Mouse (Mus musculus) forebrain, embryonic 10.5 days (tissue): Measurements from ENCODE around the gene Shc1. TPM values are rescaled to one million over a fixed set of nuclear protein-coding genes. Genes with fewer than 3 reads are reported as not detected.
A peak's percentile ranks its signal among the peaks of the same experiment; 100 is the strongest.

Experiments
- DNase-seq: peaks from one replicate; pipeline ENCODE4 v3.0.0-alpha.2; 2017; ENCODE audit warnings: low spot score; ENCODE audit errors: extremely low spot score
- H3K27ac ChIP-seq: fragments of 300-500 bp; sonication (generic); 2 replicates; pipeline ENCODE4 v1.5.1; 2016; ENCODE audit warnings: mild to moderate bottlenecking
- H3K27me3 ChIP-seq: fragments of 300-500 bp; sonication (generic); 2 replicates; pipeline ENCODE4 v1.6.1; 2016; ENCODE audit warnings: mild to moderate bottlenecking; ENCODE audit not compliant: poor library complexity, severe bottlenecking
- H3K36me3 ChIP-seq: fragments of 300-500 bp; sonication (generic); replicated peaks from 2 replicates; pipeline ENCODE4 v1.6.1; 2016; ENCODE audit warnings: mild to moderate bottlenecking, moderate library complexity
- H3K4me1 ChIP-seq: fragments of 300-500 bp; sonication (generic); 2 replicates; pipeline ENCODE4 v1.6.1; 2016
- H3K4me3 ChIP-seq: fragments of 300-500 bp; sonication (generic); 2 replicates; pipeline ENCODE4 v1.5.1; 2016; ENCODE audit warnings: mild to moderate bottlenecking, moderate library complexity
- H3K9me3 ChIP-seq: fragments of 300-500 bp; sonication (generic); 2 replicates; pipeline ENCODE4 v1.6.1; 2016; ENCODE audit warnings: mild to moderate bottlenecking, moderate library complexity
- WGBS: fragments of 180-500 bp; shearing (Covaris S2); methylation state at CpG from one replicate; pipeline ENCODE4 v1.1.7; 2016; 5-methylcytosine and 5-hydroxymethylcytosine counted together
- polyA plus RNA-seq: library from polyadenylated mRNA; unstranded; fragments of >200 nt; fragmentation: Nextera tagmentation; extraction: Ambion mirVana; gene quantifications from 2 replicates; pipeline ENCODE4 v1.2.1, GENCODE M21; 2016

Gene Shc1
- polyA plus RNA-seq, 1 experiment from 2014 or later, result 49.4 TPM

- peak; percentile 98 for DNase-seq
- H3K9me3 ChIP-seq, result no peaks in the 10 kb centered on the region
- peak overlapping the region; percentile 75 for H3K4me3 ChIP-seq
- H3K4me1 ChIP-seq, result peaks cover 78% of the 10 kb centered on the region
- peaks cover 42% of the 10 kb centered on the region for H3K27me3 ChIP-seq
- no peaks in the 10 kb centered on the region for H3K36me3 ChIP-seq
- peak overlapping the region; percentile 90 for H3K27ac ChIP-seq
- WGBS, result under 1% methylated on average over 15 of the region's 15 CpGs
Measured at GRCm38 (mm10) chr3:89393605-89394004, 24.6 kb upstream of the Shc1 start.

GRCm38 (mm10) chr3:89394006-89394893, 24.0 kb upstream of the Shc1 start, which contains the start of gene Zbtb7b:
Zbtb7b (minus strand) TSS chr3:89394776.
- H3K36me3 ChIP-seq, result no peaks in the 10 kb centered on the region
- H3K9me3 ChIP-seq, result no peaks in the 10 kb centered on the region
- WGBS, result under 1% methylated on average over 42 of the region's 42 CpGs
- H3K4me1 ChIP-seq, result peaks cover 75% of the 10 kb centered on the region
- H3K27ac ChIP-seq, result peak within 1 kb of the TSS; percentile 90
- DNase-seq, result no peak
- peaks cover 42% of the 10 kb centered on the region for H3K27me3 ChIP-seq
- H3K4me3 ChIP-seq, result peak within 1 kb of the TSS; percentile 75

- under 1% methylated on average over 12 of the region's 12 CpGs for WGBS
- Histone ChIP-seq H3K27ac (peak overlapping the region; percentile 90), H3K27me3 (peaks cover 41% of the 10 kb centered on the region), H3K9me3 (no peaks in the 10 kb centered on the region), H3K4me1 (peaks cover 71% of the 10 kb centered on the region), H3K4me3 (peak overlapping the region; percentile 75), H3K36me3 (0 out of 2 replicates have a peak, but pooled peaks cover 2% of the 10 kb centered on the region)
- DNase-seq, result peak; percentile 87
Measured at GRCm38 (mm10) chr3:89394894-89395256, 23.4 kb upstream of the Shc1 start.

GRCm38 (mm10) chr3:89395419-89395805, 22.8 kb upstream of the Shc1 start:
- H3K4me3 ChIP-seq, result peak overlapping the region; percentile 75
- peak overlapping the region; percentile 90 for H3K27ac ChIP-seq
- no peak for DNase-seq
- 0 out of 2 replicates have a peak, but pooled peaks cover 8% of the 10 kb centered on the region for H3K36me3 ChIP-seq
- WGBS, result under 1% methylated on average over 10 of the region's 10 CpGs
- peaks cover 35% of the 10 kb centered on the region for H3K27me3 ChIP-seq
- no peaks in the 10 kb centered on the region for H3K9me3 ChIP-seq
- peaks cover 66% of the 10 kb centered on the region for H3K4me1 ChIP-seq

GRCm38 (mm10) chr3:89395806-89396653, 22.2 kb upstream of the Shc1 start:
- H3K36me3 ChIP-seq, result peaks cover 8% of the 10 kb centered on the region; the same call in 1 of the 2 replicates
- H3K27me3 ChIP-seq, result peaks cover 29% of the 10 kb centered on the region
- WGBS, result under 1% methylated on average over 40 of the region's 44 CpGs
- peak overlapping the region; percentile 75 for H3K4me3 ChIP-seq
- peak overlapping the region; percentile 90 for H3K27ac ChIP-seq
- H3K4me1 ChIP-seq, result peaks cover 60% of the 10 kb centered on the region
- H3K9me3 ChIP-seq, result no peaks in the 10 kb centered on the region
- DNase-seq, result peak; percentile 77

- H3K9me3 ChIP-seq, result no peaks in the 10 kb centered on the region
- H3K27me3 ChIP-seq, result peaks cover 23% of the 10 kb centered on the region
- H3K4me1 ChIP-seq, result peaks cover 54% of the 10 kb centered on the region
- peaks cover 14% of the 10 kb centered on the region for H3K36me3 ChIP-seq
- H3K27ac ChIP-seq, result peak overlapping the region; percentile 90
- WGBS, result 3% methylated on average over 4 of the region's 4 CpGs
- DNase-seq, result no peak
- H3K4me3 ChIP-seq, result peak overlapping the region; percentile 75
Measured at GRCm38 (mm10) chr3:89396654-89397005, 21.6 kb upstream of the Shc1 start.

- H3K27me3 ChIP-seq, result no peaks in the 10 kb centered on the region
- no peak overlapping the region for H3K27ac ChIP-seq
- H3K36me3 ChIP-seq, result peaks cover 53% of the 10 kb centered on the region
- no peaks in the 10 kb centered on the region for H3K9me3 ChIP-seq
- no peak overlapping the region for H3K4me3 ChIP-seq
- DNase-seq, result no peak
- peaks cover 7% of the 10 kb centered on the region for H3K4me1 ChIP-seq
- WGBS, result 89% methylated on average over 7 of the region's 7 CpGs
Measured at GRCm38 (mm10) chr3:89401329-89401728, 16.9 kb upstream of the Shc1 start.

- H3K36me3 ChIP-seq, result peaks cover 62% of the 10 kb centered on the region
Measured at GRCm38 (mm10) chr3:89402693-89403092, 15.6 kb upstream of the Shc1 start, which contains the start of gene Lenep. Lenep (minus strand) TSS chr3:89402793.

GRCm38 (mm10) chr3:89406887-89407286, 11.4 kb upstream of the Shc1 start:
- peaks cover 58% of the 10 kb centered on the region for H3K36me3 ChIP-seq
- 92% methylated on average over 6 of the region's 6 CpGs for WGBS
- H3K4me3 ChIP-seq, result no peak overlapping the region
- no peak for DNase-seq
- no peak overlapping the region for H3K27ac ChIP-seq
- peaks cover 10% of the 10 kb centered on the region for H3K4me1 ChIP-seq
- no peaks in the 10 kb centered on the region for H3K27me3 ChIP-seq
- H3K9me3 ChIP-seq, result no peaks in the 10 kb centered on the region

More at GRCm38 (mm10) chr3:89402693-89403092, 15.6 kb upstream of the Shc1 start, which contains the start of gene Lenep:
- Histone ChIP-seq H3K27ac (no peak within 1 kb of the TSS), H3K9me3 (no peaks in the 10 kb centered on the region), H3K4me1 (no peaks in the 10 kb centered on the region), H3K27me3 (no peaks in the 10 kb centered on the region), H3K4me3 (0 out of 2 replicates have a peak within 1 kb of the TSS, but pooled peaks have one; percentile 8)
- DNase-seq, result no peak
- 81% methylated on average over 5 of the region's 5 CpGs for WGBS

GRCm38 (mm10) chr3:89408448-89408847, 9.8 kb upstream of the Shc1 start:
- no peaks in the 10 kb centered on the region for H3K9me3 ChIP-seq
- H3K4me1 ChIP-seq, result peaks cover 14% of the 10 kb centered on the region
- no peak for DNase-seq
- H3K36me3 ChIP-seq, result peaks cover 51% of the 10 kb centered on the region
- no peak overlapping the region for H3K27ac ChIP-seq
- 66% methylated on average over 16 of the region's 16 CpGs for WGBS
- H3K27me3 ChIP-seq, result no peaks in the 10 kb centered on the region
- peak overlapping the region; percentile 6; the same call in 1 of the 2 replicates for H3K4me3 ChIP-seq

- Histone ChIP-seq H3K36me3 (peaks cover 52% of the 10 kb centered on the region), H3K27ac (no peak overlapping the region), H3K9me3 (no peaks in the 10 kb centered on the region), H3K4me1 (peaks cover 14% of the 10 kb centered on the region), H3K27me3 (no peaks in the 10 kb centered on the region), H3K4me3 (no peak overlapping the region)
- WGBS, result 95% methylated on average over 3 of the region's 3 CpGs
- no peak for DNase-seq
Measured at GRCm38 (mm10) chr3:89409701-89410100, 8.5 kb upstream of the Shc1 start.

- WGBS, result 84% methylated on average over 10 of the region's 10 CpGs
Measured at GRCm38 (mm10) chr3:89410864-89411263, 7.4 kb upstream of the Shc1 start.

More at GRCm38 (mm10) chr3:89410864-89411263, 7.4 kb upstream of the Shc1 start:
- Histone ChIP-seq H3K4me1 (peaks cover 14% of the 10 kb centered on the region), H3K4me3 (peak overlapping the region; percentile 67), H3K9me3 (no peaks in the 10 kb centered on the region), H3K27me3 (no peaks in the 10 kb centered on the region), H3K36me3 (peaks cover 55% of the 10 kb centered on the region), H3K27ac (peak overlapping the region; percentile 82)
- DNase-seq, result no peak
